Mouse (Mus musculus): ENCODE results near the gene Hnrnph1. TPM values are rescaled to one million over a fixed set of nuclear protein-coding genes. Genes with fewer than 3 reads are reported as not detected.
A peak's percentile ranks its signal among the peaks of the same experiment; 100 is the strongest.
"Not testable (repeated sequence)": the region's sequence is repeated elsewhere in the genome, so short reads cannot be mapped to it uniquely, and the experiment has no call there.

Gene Hnrnph1
- polyA plus RNA-seq, 1 experiment from 2014 or later: 598 TPM

DNA sequence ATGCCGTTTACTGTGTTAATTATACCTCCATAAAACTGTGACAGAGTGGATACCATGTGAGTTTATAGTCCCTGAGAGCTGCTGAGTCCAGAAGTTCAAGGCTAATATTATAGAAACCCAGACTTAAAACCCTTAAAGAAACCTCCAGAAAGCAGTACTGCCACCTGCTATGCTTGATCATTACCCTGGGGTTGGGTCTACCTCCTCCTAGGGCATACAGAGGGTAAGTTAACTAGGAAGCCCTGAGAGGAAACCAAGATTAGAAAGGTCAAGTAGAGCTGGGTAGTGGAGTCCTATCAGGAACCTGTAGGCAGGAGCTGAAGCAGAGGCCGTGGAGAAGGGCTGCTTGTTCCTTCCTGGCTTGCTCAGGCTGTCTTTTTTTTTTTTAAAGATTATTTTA, 24.6 kb upstream of the Hnrnph1 start:
- H3K4me1 ChIP-seq (ENCODE audit: control insufficient read depth, insufficient read depth, low read length): no peaks in the 10 kb centered on the region
- H3K4me3 ChIP-seq (ENCODE audit: low read depth, low read length): no peak overlapping the region
- H3K36me3 ChIP-seq (ENCODE audit: control insufficient read depth, insufficient read depth, low read length): no peaks in the 10 kb centered on the region
- no peak for ATAC-seq
- DNase-seq (ENCODE audit: low spot score): no peak
- H3K27me3 ChIP-seq (replicated peaks; ENCODE audit: control insufficient read depth, insufficient read depth, low read length): no peaks in the 10 kb centered on the region
- WGBS: 93% methylated on average over 2 of the region's 2 CpGs
- H3K4me2 ChIP-seq (ENCODE audit: low read length): no peak overlapping the region
- H3K27ac ChIP-seq (ENCODE audit: low read depth, low read length): no peak overlapping the region
- H3K9ac ChIP-seq (ENCODE audit: low read length): no peak overlapping the region
- no peaks in the 10 kb centered on the region for H3K9me3 ChIP-seq (replicated peaks; ENCODE audit: control insufficient read depth, low read length)

DNA sequence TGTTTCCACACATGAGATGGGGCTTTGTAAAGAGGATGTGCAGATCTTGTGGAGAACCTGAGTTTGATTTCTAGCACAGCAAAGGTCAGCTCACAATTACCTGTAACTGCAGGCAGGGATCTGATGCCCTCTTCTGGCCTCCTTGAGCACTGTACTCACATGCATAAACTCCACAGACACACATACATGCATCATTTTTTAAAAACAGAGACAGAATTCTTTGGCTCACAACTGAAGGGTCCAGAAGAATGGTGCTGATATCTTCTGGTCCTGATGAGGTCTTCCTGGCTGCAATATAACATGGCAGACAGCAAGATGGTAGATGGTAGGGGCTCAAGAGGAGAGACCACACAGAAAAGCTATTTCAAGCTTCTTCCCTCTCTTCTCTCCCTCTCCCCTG, 22.6 kb upstream of the Hnrnph1 start, which contains the start of gene Cby3:
Gene Cby3, plus strand, starts transcription at position 301 of the 400 bp plus-strand sequence.
- Histone ChIP-seq H3K4me1 (ENCODE audit: control insufficient read depth, insufficient read depth, low read length) (no peaks in the 10 kb centered on the region), H3K9ac (ENCODE audit: low read length) (no peak within 1 kb of the TSS), H3K27me3 (replicated peaks; ENCODE audit: control insufficient read depth, insufficient read depth, low read length) (no peaks in the 10 kb centered on the region), H3K27ac (ENCODE audit: low read depth, low read length) (no peak within 1 kb of the TSS), H3K4me3 (ENCODE audit: low read depth, low read length) (no peak within 1 kb of the TSS), H3K9me3 (replicated peaks; ENCODE audit: control insufficient read depth, low read length) (no peaks in the 10 kb centered on the region), H3K36me3 (ENCODE audit: control insufficient read depth, insufficient read depth, low read length) (no peaks in the 10 kb centered on the region), H3K4me2 (ENCODE audit: low read length) (no peak within 1 kb of the TSS)
- DNase-seq (ENCODE audit: low spot score): no peak
- ATAC-seq: no peak

GRCm38 (mm10) chr11:50354851-50355250, 21.9 kb upstream of the Hnrnph1 start:
- WGBS: 75% methylated on average over 3 of the region's 3 CpGs
- H3K4me1 ChIP-seq (ENCODE audit: control insufficient read depth, insufficient read depth, low read length): no peaks in the 10 kb centered on the region
- H3K4me2 ChIP-seq (ENCODE audit: low read length): no peak overlapping the region
- H3K36me3 ChIP-seq (ENCODE audit: control insufficient read depth, insufficient read depth, low read length): no peaks in the 10 kb centered on the region
- DNase-seq (ENCODE audit: low spot score) (no peak), ATAC-seq (no peak)
- H3K27ac ChIP-seq (ENCODE audit: low read depth, low read length): no peak overlapping the region
- H3K9me3 ChIP-seq (replicated peaks; ENCODE audit: control insufficient read depth, low read length): no peaks in the 10 kb centered on the region
- H3K27me3 ChIP-seq (replicated peaks; ENCODE audit: control insufficient read depth, insufficient read depth, low read length): no peaks in the 10 kb centered on the region
- H3K9ac ChIP-seq (ENCODE audit: low read length): no peak overlapping the region
- H3K4me3 ChIP-seq (ENCODE audit: low read depth, low read length): no peak overlapping the region

DNA sequence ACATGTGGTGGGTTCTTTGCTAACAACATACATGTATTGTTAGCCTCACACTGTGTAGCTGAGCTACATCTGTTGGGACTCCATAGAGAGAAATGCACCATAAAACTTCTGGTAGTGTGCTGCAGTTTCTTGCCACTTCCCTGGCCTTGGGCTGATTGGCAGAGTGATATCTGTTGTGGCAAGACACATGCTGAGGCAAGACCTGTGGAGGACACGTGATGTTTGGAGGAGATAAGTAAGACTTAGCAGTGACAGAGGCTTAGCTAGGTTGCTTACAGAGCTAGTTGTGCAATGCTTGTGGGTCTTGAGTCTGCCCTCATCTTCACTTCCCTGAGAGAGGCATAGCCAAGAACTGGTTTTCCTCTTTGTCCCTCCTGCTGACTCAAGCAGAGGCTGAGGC, 21.4 kb upstream of the Hnrnph1 start:
- 88% methylated on average over 1 of the region's 1 CpGs for WGBS
- Histone ChIP-seq H3K27ac (ENCODE audit: low read depth, low read length) (no peak overlapping the region), H3K36me3 (ENCODE audit: control insufficient read depth, insufficient read depth, low read length) (no peaks in the 10 kb centered on the region), H3K27me3 (replicated peaks; ENCODE audit: control insufficient read depth, insufficient read depth, low read length) (no peaks in the 10 kb centered on the region), H3K4me1 (ENCODE audit: control insufficient read depth, insufficient read depth, low read length) (no peaks in the 10 kb centered on the region), H3K9ac (ENCODE audit: low read length) (no peak overlapping the region), H3K4me2 (ENCODE audit: low read length) (no peak overlapping the region), H3K4me3 (ENCODE audit: low read depth, low read length) (no peak overlapping the region), H3K9me3 (replicated peaks; ENCODE audit: control insufficient read depth, low read length) (no peaks in the 10 kb centered on the region)
- ATAC-seq (no peak), DNase-seq (ENCODE audit: low spot score) (no peak)

DNA sequence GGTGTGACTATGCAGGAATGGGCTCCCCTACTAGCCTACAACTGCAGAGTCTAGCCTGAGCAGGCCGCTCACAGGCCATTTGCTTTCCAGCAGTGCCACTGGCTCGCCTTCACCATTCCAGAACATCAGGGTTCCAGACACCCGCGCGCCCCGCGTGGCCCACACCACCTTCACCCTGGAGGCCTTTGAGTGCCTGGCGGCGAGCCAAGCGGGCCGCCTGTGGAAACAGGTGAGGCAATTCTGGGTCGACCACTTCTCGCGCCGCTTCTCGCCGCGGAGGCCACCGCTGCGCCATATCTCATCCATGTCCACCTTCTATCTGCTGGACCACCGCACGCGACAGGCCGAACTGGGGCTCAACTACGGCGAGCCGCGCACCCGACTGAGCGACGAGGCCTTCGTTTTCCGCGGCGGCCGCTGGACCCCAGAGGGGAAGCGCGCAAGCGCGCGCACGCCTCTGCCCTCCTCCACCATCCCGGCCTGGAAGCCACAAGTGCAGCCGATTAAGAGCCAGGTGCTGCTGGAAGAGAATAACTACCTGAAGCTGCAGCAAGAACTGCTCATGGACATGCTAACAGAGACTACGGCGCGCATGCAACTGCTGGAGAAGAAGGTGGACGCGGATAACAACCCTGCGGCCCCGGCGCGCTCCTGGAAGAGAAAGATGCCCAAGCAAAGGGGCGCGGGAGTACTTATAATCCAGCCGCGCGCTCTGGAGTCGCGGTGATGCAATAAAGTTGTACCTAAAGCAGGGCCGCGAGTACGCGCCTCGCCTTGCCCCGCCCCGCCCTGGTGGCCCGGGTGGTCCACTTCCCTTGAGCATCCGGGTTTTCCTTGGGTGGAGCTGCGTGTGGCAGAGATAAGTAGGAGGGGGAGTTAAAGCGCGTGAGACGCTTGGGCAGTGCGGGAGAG, 17.6 kb upstream of the Hnrnph1 start:
- peak overlapping the region; percentile 89 for H3K4me2 ChIP-seq (ENCODE audit: low read length)
- ATAC-seq (peak; percentile 71), DNase-seq (ENCODE audit: low spot score) (peak; percentile 68)
- no peaks in the 10 kb centered on the region for H3K4me1 ChIP-seq (ENCODE audit: control insufficient read depth, insufficient read depth, low read length)
- under 1% methylated on average over 74 of the region's 74 CpGs for WGBS
- H3K9me3 ChIP-seq (replicated peaks; ENCODE audit: control insufficient read depth, low read length): no peaks in the 10 kb centered on the region
- peak overlapping the region; percentile 48 for H3K4me3 ChIP-seq (ENCODE audit: low read depth, low read length)
- peak overlapping the region; percentile 48; the same call in 1 of the 2 replicates for H3K27ac ChIP-seq (ENCODE audit: low read depth, low read length)
- H3K36me3 ChIP-seq (ENCODE audit: control insufficient read depth, insufficient read depth, low read length): no peaks in the 10 kb centered on the region
- peak overlapping the region; percentile 68 for H3K9ac ChIP-seq (ENCODE audit: low read length)
- H3K27me3 ChIP-seq (replicated peaks; ENCODE audit: control insufficient read depth, insufficient read depth, low read length): no peaks in the 10 kb centered on the region

DNA sequence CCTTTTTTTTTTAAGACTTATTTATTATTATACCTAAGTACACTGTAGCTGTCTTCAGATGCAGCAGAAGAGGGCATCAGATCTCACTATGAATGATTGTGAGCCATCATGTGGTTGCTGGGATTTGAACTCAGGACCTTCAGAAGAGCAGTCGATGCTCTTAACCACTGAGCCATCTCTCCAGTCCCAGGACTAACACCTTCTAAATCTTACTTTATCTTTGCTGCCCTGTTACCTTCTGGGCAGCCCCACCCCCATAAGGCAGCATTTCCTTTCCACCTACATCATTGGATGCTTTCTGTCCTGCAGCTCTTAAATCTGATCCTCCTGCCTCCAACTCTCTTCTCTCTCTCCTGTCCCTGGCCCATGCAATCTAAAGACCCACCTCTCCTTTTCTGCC, 15.5 kb upstream of the Hnrnph1 start:
- H3K36me3 ChIP-seq (ENCODE audit: control insufficient read depth, insufficient read depth, low read length); H3K9me3 ChIP-seq (replicated peaks; ENCODE audit: control insufficient read depth, low read length); H3K27ac ChIP-seq (ENCODE audit: low read depth, low read length); H3K4me2 ChIP-seq (ENCODE audit: low read length); H3K4me1 ChIP-seq (ENCODE audit: control insufficient read depth, insufficient read depth, low read length); DNase-seq (ENCODE audit: low spot score); H3K27me3 ChIP-seq (replicated peaks; ENCODE audit: control insufficient read depth, insufficient read depth, low read length); H3K4me3 ChIP-seq (ENCODE audit: low read depth, low read length); ATAC-seq; H3K9ac ChIP-seq (ENCODE audit: low read length): not testable (repeated sequence)
- 84% methylated on average over 1 of the region's 1 CpGs for WGBS

- DNase-seq (ENCODE audit: low spot score) (peak; percentile 90), ATAC-seq (peak; percentile 83)
- no peaks in the 10 kb centered on the region for H3K4me1 ChIP-seq (ENCODE audit: control insufficient read depth, insufficient read depth, low read length)
- no peaks in the 10 kb centered on the region for H3K36me3 ChIP-seq (ENCODE audit: control insufficient read depth, insufficient read depth, low read length)
- H3K9me3 ChIP-seq (replicated peaks; ENCODE audit: control insufficient read depth, low read length): no peaks in the 10 kb centered on the region
- no peaks in the 10 kb centered on the region for H3K27me3 ChIP-seq (replicated peaks; ENCODE audit: control insufficient read depth, insufficient read depth, low read length)
- no peak overlapping the region for H3K27ac ChIP-seq (ENCODE audit: low read depth, low read length)
- H3K4me3 ChIP-seq (ENCODE audit: low read depth, low read length): no peak overlapping the region
- 7% methylated on average over 4 of the region's 4 CpGs for WGBS
- no peak overlapping the region for H3K4me2 ChIP-seq (ENCODE audit: low read length)
- H3K9ac ChIP-seq (ENCODE audit: low read length): no peak overlapping the region
Measured at GRCm38 (mm10) chr11:50364548-50364947, 12.2 kb upstream of the Hnrnph1 start.

DNA sequence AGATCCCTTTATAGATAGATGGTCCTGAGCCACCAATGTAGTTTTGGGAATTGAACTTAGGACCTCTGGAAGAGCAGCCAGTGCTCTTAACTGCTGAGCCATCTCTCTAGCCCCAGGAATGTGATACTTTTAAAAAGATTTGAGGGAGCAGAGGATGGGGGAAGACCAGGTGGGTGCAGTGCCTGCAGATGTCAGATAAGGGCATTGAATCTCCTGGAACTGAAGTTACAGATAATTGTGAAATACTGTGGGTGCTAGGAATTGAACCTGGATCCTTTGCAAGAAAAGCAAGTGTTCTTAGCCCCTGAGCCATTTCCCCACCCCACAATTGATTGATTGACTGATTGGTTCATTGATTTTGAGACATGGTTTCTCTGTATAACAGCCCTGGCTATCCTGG, 11.5 kb upstream of the Hnrnph1 start:
- Histone ChIP-seq H3K27me3 (replicated peaks; ENCODE audit: control insufficient read depth, insufficient read depth, low read length) (no peaks in the 10 kb centered on the region), H3K4me2 (ENCODE audit: low read length) (no peak overlapping the region), H3K4me1 (ENCODE audit: control insufficient read depth, insufficient read depth, low read length) (no peaks in the 10 kb centered on the region), H3K9me3 (replicated peaks; ENCODE audit: control insufficient read depth, low read length) (no peaks in the 10 kb centered on the region), H3K9ac (ENCODE audit: low read length) (no peak overlapping the region), H3K27ac (ENCODE audit: low read depth, low read length) (no peak overlapping the region), H3K36me3 (ENCODE audit: control insufficient read depth, insufficient read depth, low read length) (no peaks in the 10 kb centered on the region), H3K4me3 (ENCODE audit: low read depth, low read length) (no peak overlapping the region)
- no peak for DNase-seq (ENCODE audit: low spot score)
- ATAC-seq: no peak

DNA sequence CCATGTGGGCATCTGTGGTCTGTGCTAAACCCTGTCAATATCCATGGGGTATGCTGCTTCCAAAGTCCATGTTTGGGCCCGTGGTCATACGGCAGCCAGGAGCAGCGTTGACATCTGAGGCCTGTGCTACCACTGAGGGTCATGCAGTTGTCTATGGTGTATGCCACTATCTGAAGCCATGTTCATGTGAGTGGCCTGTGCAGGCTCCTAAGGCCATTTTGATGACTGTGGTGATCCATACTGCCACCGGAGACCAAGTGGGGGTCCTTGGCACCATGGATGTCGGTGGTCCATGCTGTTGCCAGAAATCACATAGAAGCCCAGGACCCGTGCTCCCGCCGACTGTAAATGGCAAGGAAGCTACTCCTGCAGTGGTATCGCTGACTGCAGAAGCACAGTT, 9.3 kb upstream of the Hnrnph1 start:
- 90% methylated on average over 9 of the region's 9 CpGs for WGBS
- H3K4me1 ChIP-seq (ENCODE audit: control insufficient read depth, insufficient read depth, low read length): peaks cover 5% of the 10 kb centered on the region
- H3K27ac ChIP-seq (ENCODE audit: low read depth, low read length): no peak overlapping the region
- no peaks in the 10 kb centered on the region for H3K27me3 ChIP-seq (replicated peaks; ENCODE audit: control insufficient read depth, insufficient read depth, low read length)
- DNase-seq (ENCODE audit: low spot score): no peak
- H3K9ac ChIP-seq (ENCODE audit: low read length): no peak overlapping the region
- H3K36me3 ChIP-seq (ENCODE audit: control insufficient read depth, insufficient read depth, low read length): no peaks in the 10 kb centered on the region
- no peak overlapping the region for H3K4me3 ChIP-seq (ENCODE audit: low read depth, low read length)
- no peaks in the 10 kb centered on the region for H3K9me3 ChIP-seq (replicated peaks; ENCODE audit: control insufficient read depth, low read length)
- ATAC-seq: no peak
- H3K4me2 ChIP-seq (ENCODE audit: low read length): no peak overlapping the region

All from forebrain, embryonic 14.5 days (tissue).